Mouse (Mus musculus) induced T-regulatory cell, adult 2 months (primary cell): Measurements from ENCODE around the gene Pif1.

Source experiments
- DNase-seq: peaks from one replicate; pipeline ENCODE4 v3.0.0-alpha.2; 2012; ENCODE audit warnings: low read depth

Gene Pif1

GRCm38 (mm10) chr9:65640838-65641410, 54.0 kb downstream of the Pif1 start:
- DNase-seq = no peak

DNA sequence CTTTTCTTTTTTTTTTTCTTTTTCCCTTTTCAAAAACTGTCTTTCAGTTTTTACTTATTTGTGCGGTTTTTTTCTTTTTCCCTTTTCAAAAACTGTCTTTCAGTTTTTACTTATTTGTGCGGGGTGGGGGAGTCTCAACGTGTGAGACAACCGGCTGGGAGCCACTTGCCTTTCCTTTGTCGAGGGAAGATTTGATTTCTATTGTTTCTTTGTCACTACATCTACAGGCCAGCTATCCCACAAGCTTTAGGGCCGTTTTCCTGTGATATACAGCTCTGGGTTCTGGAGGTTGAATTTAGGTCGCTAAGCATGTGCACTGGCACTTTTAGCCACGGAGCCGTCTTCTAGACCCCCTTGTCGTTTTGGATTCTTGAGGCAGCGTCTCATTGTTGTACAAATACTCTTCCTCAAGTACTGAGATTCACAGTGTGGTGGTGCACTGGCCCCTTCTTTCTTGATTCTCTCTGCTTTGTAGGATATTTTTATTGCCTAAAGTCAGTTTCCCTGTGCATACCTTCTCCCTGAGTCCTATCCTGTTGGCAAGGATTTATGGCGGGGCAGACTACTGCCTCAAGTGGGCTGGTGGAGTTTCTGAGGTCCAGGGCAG, 54.6 kb downstream of the Pif1 start:
- no peak for DNase-seq

DNA sequence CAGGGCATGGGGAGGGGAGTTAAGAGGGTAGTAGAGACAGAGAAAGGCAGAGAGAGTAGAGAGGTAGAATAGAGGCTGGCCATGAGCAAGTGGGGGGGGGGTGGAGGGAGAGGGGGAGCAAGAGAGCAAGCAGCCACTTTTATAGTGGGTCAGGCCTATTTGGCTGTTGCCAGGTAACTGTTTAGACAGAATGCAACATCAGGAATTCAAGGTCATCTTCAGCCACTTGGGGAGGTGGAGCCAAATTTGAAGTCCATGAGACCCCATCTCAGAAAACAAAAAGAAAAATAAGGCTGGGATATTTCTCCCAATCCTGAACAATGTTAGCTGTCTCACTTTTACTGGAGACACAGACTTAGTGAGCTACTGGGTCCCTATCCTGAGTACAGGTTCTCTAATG, 55.6 kb downstream of the Pif1 start:
- no peak for DNase-seq

- no peak for DNase-seq
Observed at GRCm38 (mm10) chr9:65644960-65645359, 58.0 kb downstream of the Pif1 start.
